Mouse (Mus musculus): ENCODE results near the gene Amh.

The Amh gene

DNA sequence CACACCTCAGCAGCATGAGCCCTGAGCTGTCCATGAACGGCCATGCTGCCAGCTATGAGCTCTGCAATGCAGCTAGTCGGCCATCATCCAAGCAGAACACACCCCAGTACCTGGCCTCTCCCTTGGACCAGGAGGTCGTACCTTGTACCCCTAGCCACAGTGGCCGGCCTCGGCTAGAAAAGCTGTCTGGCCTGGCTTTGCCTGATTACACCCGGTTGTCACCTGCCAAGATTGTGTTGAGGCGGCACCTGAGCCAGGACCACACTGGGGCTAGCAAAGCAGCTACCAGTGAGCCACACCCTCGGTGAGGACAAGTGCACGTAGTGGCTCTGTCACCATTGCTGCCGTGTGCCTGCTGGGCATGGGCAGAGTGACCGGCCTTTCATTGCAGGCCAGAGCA is 19.1 kb upstream of the Amh start:
- in situ Hi-C loops (cut with MboI, MseI) = loop anchor here (5.0 kb wide), 1 partner anchor 69 kb away; no protein-coding TSS in a partner anchor

DNA sequence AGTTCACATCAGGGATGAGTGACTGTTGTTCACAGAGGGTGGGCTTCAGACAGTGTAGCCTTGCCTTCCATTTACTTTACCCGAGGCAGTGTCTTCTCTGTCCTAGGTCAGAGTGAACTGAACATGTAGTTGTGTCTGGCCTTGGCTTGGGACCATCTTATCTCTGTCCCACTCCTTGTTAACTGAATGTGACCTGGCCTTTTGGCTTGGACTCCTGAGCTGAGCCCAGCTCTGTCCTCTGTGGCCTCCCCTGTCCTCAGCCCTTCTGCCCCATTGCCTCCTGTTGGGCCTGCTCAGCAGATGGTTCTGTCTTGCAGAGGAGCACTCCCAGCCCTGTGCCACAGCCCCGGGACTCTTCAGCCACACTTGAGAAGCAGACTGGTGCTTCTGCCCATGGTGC is 17.5 kb upstream of the Amh start:
- in situ Hi-C loops (cut with MboI, MseI) = loop anchor here (5.0 kb wide), 1 partner anchor 70 kb away; no protein-coding TSS in a partner anchor

DNA sequence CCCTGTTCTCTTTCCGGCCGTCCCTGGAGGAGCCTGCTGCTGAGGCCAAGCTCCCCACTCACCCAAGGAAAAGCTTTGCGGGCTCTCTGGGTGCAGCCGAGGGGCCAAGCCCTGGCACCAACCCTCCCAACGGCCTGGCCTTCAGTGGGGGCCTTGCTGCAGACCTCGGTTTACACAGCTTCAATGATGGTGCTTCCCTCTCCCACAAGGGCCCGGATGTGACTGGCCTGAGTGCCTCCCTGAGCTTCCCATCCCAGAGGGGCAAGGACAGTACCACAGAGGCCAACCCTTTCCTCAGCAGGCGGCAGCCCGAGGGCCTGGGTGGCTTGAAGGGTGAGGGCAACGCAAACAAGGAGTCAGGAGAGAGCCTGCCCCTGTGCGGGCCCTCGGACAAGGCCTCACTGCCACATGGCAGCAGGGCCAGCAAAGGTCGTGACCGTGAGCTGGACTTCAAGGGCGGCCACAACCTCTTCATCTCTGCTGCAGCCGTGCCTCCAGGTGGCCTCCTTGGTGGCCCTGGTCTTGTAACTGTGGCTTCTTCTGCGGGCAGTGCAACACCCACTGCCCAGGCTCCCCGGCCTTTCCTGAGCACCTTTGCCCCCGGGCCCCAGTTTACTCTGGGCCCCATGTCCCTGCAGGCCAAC is 14.2 kb upstream of the Amh start:
- in situ Hi-C loops (cut with MboI, MseI) = no loop called here

DNA sequence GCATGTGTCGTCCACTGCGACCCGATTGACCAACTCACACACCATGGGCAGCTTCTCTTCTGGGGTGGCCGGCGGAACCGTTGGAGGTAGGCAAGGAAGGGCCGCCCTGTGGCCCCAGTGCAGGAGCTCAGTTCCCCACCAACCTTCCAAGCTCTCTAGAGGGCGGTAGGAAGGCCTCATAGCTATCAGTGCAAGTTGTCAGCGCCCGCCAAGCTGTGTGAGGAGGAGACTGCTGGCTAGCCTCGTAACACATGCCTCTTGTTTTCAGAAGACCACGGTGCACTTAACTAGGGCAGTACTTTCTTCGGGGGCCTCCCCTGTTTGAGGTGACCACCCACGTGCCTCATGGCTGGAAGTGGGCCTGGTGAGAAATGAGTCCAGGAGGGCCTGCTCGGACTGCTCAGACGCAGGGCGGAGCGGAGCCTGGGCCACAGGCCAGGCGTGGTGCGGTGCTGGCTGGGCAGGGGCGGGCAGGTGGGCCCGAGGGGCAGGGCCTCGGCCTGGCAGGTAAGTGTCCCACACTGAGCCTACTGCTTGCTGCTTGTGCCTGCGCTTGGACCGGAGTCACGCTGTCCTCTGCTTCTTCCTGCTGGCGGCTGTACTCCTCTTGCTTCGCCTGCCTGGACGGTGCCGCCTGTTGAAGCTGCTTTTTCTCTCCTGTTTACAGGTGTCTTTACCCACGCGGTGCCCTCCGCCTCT is 13.4 kb upstream of the Amh start:
- in situ Hi-C loops (cut with MboI, MseI) = no loop called here

DNA sequence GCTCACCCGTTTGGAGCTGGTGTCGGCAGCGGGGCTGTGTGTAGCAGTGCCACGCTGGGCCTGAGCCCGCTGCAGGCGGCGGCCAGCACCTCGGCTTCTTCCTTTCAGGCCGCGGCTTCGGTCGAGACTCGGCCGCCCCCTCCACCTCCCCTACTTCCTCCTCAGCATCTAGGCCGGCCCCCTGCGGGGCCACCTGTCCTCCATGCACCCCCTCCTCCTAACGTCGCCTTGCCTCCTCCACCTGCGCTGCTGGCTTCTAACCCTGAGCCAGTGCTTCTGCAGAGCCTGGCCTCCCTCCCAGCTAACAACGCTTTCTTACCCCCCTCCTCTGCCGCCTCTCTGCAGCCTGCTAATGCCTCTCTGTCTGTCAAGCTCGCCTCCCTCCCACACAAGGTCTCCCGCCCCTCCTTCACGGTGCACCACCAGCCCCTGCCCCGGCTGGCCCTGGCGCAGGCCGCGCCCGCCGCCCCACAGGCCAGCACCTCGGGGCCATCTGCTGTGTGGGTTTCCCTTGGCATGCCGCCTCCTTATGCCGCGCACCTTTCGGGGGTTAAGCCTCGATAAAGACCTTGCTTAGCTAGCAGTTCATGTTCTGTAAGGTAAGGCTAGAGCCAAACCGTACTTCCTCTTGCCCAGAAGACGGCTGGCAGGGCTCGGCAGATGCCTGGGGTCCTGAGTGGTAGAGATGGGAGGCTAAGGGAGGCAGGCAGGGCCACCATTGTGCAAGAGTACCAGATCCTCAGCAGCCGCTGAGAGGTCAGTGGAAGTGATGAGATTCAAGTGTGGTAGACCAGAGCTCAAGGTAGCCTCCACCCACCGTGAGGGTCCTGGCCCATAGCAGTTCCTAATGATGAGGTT is 12.6 kb upstream of the Amh start:
- in situ Hi-C loops (cut with MboI, MseI) = no loop called here

DNA sequence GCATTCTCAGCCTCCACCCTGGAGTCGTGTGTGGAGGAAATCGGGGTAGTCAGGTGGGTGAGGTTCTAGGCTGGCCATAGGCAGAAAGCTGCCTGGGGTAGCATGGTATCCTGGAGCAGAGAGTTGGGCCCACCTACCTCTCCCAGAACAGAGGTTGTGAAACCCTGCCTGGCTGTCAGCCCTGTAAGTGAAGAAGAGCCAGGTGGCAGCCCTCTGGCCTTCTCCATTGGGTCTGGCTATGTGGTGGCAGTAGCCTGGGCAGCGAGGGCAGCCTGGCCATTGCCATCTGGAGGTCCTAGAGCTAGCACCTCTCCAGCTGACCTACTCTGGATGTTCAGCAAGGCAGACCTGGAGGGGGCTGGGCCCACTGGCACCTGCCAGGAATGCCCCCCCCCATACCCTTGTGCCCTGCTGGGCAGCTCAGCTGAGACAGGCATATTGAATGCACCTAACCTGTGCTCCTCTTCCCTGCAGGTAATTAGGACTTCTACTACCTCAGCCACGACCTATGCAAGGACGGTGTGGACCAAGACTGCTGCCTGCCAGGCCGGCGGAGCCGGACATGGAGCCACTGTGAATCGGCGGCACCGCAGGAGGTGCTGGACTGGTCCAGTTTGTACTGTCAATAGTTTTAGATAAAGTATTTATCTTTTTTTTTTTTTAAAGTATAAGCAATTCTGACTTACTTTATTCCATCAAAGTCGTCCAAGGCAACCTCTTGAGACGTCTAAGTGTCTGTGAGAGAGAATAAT is 11.8 kb upstream of the Amh start:
- in situ Hi-C loops (cut with MboI, MseI) = no loop called here

DNA sequence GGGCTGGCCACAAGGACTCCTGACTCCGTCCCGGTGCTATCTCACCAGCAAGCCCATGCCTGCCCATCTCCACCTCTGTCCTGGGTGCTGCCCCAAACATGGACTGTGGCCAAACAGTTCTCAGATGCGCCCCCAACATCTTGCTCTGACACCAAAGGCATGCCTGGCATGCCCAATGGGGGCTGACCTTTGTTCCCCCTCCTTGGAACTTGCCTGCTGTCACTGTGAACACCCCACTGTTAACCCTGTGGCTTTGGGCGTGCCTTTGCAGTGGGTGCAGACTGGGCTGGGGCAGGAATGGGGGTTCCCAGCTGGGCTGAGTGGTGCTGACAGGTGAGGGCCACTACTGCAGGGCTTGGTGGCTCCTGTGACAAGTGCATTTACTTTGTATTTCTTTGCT is 11.2 kb upstream of the Amh start:
- in situ Hi-C loops (cut with MboI, MseI) = no loop called here

DNA sequence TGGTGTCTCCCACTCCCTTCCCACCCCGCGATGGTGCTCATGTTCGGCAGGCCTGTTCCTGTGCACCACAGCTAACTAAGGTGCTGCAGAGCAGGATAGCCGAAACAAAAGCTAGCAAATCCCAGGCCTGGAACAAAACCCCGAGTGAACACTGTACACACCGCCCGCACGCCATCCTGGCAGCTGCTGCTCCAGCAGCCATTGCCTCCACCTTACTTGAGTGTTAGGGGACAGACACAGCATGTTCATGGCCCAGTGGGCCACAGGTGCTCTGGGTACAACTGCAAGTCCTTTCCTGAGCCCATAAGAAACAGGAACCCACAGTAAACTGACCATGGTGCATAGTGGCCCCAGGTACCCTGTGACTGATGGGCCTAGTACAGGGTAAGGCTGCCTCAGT is 10.3 kb upstream of the Amh start:
- in situ Hi-C loops (cut with MboI, MseI) = no loop called here

DNA sequence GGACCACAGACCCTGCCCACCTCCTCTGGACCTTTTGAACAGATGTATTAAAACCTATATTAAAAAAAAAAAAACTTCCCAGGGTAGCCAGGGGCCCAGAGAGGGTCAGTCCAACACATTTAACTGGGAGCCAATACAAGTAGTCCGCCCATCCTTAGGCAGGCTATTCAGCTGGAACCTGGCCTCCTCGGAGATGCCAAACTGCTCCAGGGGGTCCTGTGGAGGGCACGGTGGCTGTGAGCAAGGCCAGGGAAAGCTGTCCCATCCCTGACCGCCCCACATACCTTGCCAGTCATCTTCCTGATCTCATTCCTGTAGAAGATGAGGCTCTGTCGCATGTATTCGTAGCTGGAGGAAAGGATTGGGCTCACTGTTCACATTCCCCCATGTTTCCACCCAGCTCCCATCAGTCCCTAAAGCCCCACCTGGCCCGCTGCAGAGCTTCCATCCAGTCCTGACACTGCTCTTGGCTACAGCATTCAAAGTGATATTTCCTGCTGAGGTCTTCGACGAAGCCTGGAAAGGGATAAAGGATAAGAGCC is 8.7 kb upstream of the Amh start:
- in situ Hi-C loops (cut with MboI, MseI) = no loop called here

DNA sequence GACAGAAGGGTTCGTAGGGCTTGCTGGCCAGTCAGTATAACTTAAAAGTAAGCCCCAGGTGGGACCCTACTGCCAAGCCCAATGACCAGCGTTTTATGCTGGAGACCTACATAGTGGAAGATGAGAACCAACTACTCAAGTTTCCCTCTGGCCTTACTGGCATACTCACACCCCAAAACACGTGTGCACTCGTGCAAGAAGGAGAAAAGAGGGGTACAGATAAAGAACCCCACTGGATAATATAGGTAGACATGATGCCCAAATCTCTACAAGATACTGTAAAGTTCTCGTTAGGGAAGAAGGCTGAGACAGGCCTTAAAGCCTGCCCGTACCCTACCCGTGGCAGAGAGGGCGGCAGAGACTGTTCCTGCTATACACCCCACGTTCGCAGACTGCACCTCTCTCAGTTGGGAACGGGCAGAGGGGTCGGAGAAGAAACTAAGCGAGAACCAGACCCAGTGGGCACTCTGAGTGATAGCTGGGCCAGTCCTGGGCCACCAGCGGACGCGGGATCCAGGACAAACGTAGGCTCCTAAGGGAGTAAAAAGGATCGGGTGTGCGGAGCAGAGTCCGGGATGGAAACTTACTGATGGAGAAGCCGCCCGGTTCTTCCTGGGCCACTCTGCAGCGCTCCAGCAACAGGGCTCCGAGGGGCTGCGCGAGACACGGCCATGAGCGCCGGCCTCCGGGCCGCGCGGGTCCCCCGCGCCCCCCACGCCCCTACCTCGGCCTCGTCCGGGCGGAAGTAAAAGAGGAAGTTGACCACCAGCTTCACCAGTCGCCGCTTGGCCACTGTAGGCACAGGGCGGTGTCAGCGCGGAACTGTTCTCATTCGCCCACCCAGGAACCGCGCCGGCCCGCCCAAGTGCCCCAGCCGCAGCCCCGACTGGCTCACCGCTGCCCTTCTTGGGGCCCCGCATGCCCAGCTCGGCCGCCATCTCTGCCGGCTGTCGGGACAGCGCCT is 7.6 kb upstream of the Amh start:
- in situ Hi-C loops (cut with MboI, MseI) = no loop called here

DNA sequence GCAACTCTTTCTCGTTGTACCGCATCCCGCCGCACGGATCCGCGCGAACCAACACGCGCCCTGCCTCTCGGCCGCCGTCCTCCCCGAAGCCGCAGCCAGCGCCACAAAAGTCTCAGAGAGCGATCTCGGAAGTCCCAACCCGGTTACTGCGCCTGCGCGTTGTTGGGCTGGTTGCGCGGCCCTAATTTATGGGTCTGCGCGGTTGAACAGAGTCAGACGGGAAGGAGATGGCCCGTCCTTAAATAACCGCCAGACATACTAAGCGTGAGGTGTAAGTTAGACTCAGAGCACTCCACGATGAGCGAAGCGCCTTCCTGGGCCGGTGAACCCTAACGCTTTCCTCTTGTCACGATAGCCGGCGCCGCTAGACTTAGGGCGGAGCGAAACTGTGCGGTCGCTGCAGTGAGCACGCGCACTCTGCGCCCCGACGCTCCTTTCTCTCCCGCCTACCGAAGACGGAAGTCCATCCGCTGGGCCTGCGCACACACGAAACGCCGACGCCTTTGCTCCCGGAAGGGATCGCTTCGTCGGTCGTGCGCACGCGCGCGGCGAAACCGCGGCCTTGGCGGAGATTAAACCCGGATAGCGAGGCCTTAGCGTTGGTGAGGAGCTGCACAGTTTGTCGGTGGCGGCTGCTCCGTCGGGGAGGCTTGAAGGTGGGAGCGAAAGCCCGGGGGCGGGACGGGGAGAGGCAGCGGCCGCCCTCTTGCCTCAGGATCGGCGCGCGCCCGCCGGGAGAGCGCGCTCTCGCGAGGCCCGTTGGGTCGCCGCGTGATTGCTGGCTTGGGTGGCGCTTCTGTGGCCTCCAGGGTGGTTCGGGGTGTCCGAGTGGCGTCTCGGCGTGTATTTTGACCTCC is 6.7 kb upstream of the Amh start, which contains the start of the genes Sf3a2 and Plekhj1:
Gene Sf3a2 (plus strand): TSS at position 49 of the 857 bp plus-strand sequence.
Gene Plekhj1 (minus strand): TSS at position 477 of the 857 bp plus-strand sequence.
- in situ Hi-C loops (cut with MboI, MseI) = no loop called here

DNA sequence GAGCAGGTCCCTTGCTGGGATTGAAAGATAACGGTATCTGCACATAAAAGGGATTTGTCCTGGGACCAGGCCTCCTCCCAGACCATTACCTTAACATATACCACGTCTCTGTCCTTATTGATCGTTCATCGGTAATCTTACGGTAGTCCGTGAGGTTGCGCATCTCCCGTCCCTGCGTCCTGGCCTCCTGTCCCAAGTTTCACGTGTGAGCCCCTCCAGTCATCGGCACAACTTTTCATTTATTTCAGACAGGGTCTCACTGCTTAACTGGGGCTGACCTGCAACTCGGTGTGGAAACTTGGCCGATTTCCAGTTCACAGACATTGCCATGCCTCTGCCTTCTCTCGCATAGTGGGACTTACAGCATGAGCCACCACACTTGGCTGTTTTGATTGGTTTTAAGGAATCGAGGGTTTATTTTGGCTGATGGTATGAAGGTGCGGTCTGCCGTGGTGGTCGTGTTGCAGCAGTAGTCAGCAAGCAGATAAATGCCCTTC is 5.9 kb upstream of the Amh start:
- in situ Hi-C loops (cut with MboI, MseI) = no loop called here

DNA sequence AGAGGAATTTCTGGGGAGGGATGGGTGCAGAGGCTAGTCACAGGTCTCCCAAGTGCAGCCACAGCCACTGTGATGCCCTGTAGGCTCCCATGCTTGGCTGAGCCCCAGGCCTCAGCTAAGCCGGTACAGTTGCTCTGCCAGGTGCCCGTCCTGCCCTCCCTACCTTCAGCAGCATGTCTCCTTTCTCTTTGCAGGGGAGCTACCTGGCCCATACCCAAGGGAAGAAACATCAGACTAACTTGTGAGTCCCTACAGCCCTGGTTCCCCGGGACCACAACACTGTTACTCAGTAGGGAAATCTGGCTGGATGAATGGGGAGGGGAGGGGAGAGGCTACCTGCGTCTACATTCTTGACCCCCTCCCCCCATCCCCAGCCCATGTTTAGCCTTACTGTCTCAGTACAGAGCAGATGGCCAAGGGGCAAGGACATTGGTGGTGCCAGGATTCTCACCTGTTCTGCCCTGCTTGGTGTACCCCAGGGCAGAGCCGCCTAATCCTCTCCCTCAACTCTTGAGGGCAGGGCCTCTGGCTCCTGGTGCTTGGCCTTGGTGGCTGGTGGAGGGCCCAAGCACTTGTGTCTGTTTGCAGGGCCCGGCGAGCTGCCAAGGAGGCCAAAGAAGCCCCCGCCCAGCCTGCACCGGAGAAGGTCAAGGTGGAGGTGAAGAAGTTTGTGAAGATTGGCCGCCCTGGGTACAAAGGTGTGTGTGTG is 2.7 kb upstream of the Amh start:
- in situ Hi-C loops (cut with MboI, MseI) = no loop called here

DNA sequence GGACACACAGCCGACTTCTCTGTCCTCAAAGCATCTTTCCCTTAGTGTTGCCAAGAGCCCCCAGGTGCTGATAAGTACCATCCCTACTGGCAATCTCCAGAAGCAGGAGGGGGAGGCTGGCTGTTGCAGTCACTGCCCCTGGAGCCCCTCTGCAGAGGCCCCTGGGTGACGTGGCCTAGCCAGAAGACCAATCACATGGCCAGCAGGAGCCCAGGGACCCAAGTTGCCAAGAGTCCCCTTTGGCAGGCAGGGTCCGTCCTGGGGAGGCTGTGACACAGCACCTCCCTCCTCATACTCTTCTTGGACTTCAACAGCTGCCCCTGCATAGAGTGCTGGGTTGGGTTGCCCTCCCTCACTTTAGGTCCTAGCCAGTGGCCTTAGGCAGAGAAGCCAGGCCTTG is 2.0 kb upstream of the Amh start:
- in situ Hi-C loops (cut with MboI, MseI) = no loop called here

DNA sequence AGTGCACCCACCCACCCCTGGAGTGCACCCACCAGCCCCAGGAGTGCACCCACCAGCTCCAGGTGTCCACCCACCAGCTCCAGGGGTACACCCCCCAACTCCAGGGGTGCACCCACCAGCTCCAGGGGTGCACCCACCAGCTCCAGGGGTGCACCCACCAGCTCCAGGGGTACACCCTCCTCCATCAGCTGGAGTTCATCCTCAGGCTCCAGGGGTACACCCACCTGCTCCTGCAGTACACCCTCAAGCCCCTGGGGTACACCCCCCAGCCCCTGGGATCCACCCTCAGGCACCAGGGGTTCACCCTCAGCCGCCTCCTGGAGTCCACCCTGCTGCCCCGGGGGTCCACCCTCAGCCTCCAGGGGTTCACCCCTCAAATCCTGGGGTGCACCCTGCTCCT is 703 bp upstream of the Amh start:
- in situ Hi-C loops (cut with MboI, MseI) = no loop called here

DNA sequence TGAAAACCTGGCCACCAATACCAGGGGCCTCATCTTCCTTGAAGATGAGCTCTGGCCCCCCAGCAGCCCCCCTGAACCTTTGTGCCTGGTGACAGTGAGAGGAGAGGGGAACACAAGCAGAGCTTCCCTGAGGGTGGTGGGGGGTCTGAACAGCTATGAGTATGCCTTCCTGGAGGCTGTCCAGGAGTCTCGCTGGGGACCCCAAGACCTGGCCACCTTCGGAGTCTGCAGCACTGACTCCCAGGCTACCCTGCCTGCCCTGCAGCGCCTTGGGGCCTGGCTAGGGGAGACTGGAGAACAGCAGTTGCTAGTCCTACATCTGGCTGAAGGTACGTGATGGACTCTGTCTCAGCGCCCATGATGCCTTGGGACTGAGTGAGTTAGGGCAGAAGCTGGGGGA is 279 bp downstream of the Amh start:
- in situ Hi-C loops (cut with MboI, MseI) = no loop called here

DNA sequence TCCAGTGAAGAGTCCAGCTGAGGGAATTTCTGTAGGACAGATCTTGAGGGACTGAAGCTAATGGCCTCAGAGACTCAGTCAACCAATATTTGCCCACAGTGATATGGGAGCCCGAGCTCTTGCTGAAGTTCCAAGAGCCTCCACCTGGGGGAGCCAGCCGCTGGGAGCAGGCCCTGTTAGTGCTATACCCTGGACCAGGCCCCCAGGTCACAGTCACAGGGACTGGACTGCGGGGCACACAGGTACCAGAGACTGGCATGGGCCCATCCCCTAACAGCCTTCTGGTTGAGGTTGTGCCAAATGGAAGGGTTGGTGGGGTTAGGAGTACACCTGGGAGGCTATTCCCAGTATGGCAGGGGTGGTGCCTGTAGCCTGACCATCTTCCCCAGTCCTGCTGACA is 882 bp downstream of the Amh start:
- in situ Hi-C loops (cut with MboI, MseI) = no loop called here

DNA sequence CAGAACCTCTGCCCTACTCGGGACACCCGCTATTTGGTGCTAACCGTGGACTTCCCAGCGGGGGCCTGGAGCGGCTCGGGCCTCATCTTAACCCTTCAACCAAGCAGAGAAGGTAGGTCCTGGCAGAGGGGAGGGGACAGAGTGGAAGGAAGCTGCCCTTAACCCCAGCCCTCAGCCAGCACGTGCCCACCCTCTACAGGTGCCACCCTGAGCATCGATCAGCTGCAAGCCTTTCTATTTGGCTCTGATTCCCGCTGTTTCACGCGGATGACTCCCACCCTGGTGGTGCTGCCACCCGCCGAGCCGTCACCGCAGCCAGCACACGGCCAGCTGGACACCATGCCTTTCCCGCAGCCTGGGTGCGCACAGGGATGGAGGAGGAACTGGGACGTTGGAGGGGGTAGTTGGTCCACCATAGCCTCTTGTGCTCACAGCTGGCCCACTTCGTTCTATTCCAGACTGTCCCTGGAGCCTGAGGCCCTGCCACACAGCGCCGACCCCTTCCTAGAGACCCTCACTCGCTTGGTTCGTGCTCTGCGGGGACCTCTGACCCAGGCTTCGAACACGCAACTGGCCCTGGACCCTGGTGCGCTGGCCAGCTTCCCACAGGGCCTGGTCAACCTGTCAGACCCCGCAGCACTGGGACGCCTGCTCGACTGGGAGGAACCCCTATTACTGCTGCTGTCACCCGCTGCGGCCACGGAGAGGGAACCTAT is 1.5 kb downstream of the Amh start:
- in situ Hi-C loops (cut with MboI, MseI) = no loop called here

Measured in regulatory T cell (primary cell).